Mouse (Mus musculus) liver, adult (tissue): ENCODE data around the gene Tmem183a.

Experiments
- GATA4 ChIP-seq: IDR thresholded peaks from 2 replicates; pipeline ENCODE4 v1.6.1; 2014; ENCODE audit warnings: mild to moderate bottlenecking, low read length; ENCODE audit not compliant: insufficient replicate concordance

Tmem183a gene

GRCm38 (mm10) chr1:134363194-134363593, 1.4 kb upstream of the Tmem183a start:
- TF ChIP-seq GATA4, result no peak

GRCm38 (mm10) chr1:134361195-134361856, 453 bp downstream of the Tmem183a start:
- no peak for TF ChIP-seq GATA4

- no peak for TF ChIP-seq GATA4
Measured at GRCm38 (mm10) chr1:134360656-134361055, 1.1 kb downstream of the Tmem183a start.

- TF ChIP-seq GATA4, result no peak
Measured at GRCm38 (mm10) chr1:134357461-134357860, 4.3 kb downstream of the Tmem183a start.

- TF ChIP-seq GATA4, result no peak
Measured at GRCm38 (mm10) chr1:134353326-134353725, 8.5 kb downstream of the Tmem183a start.

GRCm38 (mm10) chr1:134347791-134348190, 14.0 kb downstream of the Tmem183a start:
- no peak for TF ChIP-seq GATA4

GRCm38 (mm10) chr1:134345075-134345474, 16.7 kb downstream of the Tmem183a start:
- no peak for TF ChIP-seq GATA4

GRCm38 (mm10) chr1:134344005-134344950, 17.5 kb downstream of the Tmem183a start:
- no peak for TF ChIP-seq GATA4

- no peak for TF ChIP-seq GATA4
Measured at GRCm38 (mm10) chr1:134343567-134343966, 18.2 kb downstream of the Tmem183a start.

GRCm38 (mm10) chr1:134342781-134343310, 18.9 kb downstream of the Tmem183a start:
- no peak for TF ChIP-seq GATA4

- TF ChIP-seq GATA4, result no peak
Measured at GRCm38 (mm10) chr1:134342278-134342664, 19.5 kb downstream of the Tmem183a start.

GRCm38 (mm10) chr1:134341641-134342277, 20.0 kb downstream of the Tmem183a start:
- no peak for TF ChIP-seq GATA4

GRCm38 (mm10) chr1:134339757-134340619, 21.8 kb downstream of the Tmem183a start:
- TF ChIP-seq GATA4, result no peak

GRCm38 (mm10) chr1:134339162-134339561, 22.6 kb downstream of the Tmem183a start:
- no peak for TF ChIP-seq GATA4

GRCm38 (mm10) chr1:134336958-134337710, 24.6 kb downstream of the Tmem183a start:
- no peak for TF ChIP-seq GATA4
